Mouse (Mus musculus) thymus, adult 2 months (tissue): ENCODE results near the gene Tor1aip2. TPM values are rescaled to one million over a fixed set of nuclear protein-coding genes. Genes with fewer than 3 reads are reported as not detected.

Source experiments
- DNase-seq: peaks from one replicate; pipeline ENCODE4 v3.0.0; 2021
- H3K27ac ChIP-seq: fragments of 200-500 bp; 2 replicates; pipeline ENCODE4 v1.5.1; 2012; ENCODE audit warnings: low read length, control low read depth; ENCODE audit not compliant: control insufficient read depth, insufficient read depth
- H3K27me3 ChIP-seq: fragments of 200-500 bp; 2 replicates; pipeline ENCODE4 v1.6.1; 2012; ENCODE audit warnings: mild to moderate bottlenecking, low read length, moderate library complexity, mixed read lengths; ENCODE audit not compliant: control insufficient read depth, insufficient read depth
- H3K36me3 ChIP-seq: fragments of 200-500 bp; 2 replicates; pipeline ENCODE4 v1.6.1; 2012; ENCODE audit warnings: mild to moderate bottlenecking, low read length, moderate library complexity; ENCODE audit not compliant: control insufficient read depth, insufficient read depth
- H3K4me1 ChIP-seq: fragments of 200-500 bp; replicated peaks from 2 replicates; pipeline ENCODE4 v1.6.1; 2012; ENCODE audit warnings: low read length; ENCODE audit not compliant: control insufficient read depth, insufficient read depth
- H3K4me3 ChIP-seq: fragments of 200-500 bp; 2 replicates; pipeline ENCODE4 v1.5.1; 2012; ENCODE audit warnings: mild to moderate bottlenecking, low read length, control low read depth, moderate library complexity; ENCODE audit not compliant: control insufficient read depth, insufficient read depth
- CTCF ChIP-seq: fragments of 200-500 bp; IDR thresholded peaks from 2 replicates; pipeline ENCODE4 v1.5.1; 2012; ENCODE audit warnings: mild to moderate bottlenecking, control low read depth, low read length, moderate library complexity, borderline replicate concordance; ENCODE audit not compliant: control insufficient read depth, poor library complexity, insufficient read depth; ENCODE audit errors: extremely low read depth
- POLR2A ChIP-seq: fragments of 200-500 bp; IDR thresholded peaks from 2 replicates; pipeline ENCODE4 v1.6.1; 2012; ENCODE audit warnings: mild to moderate bottlenecking, low read length, control low read depth, moderate library complexity; ENCODE audit not compliant: control insufficient read depth, poor library complexity, insufficient read depth; ENCODE audit errors: extremely low read depth
- WGBS: fragments of 180-500 bp; shearing (Covaris S2); methylation state at CpG from one replicate; pipeline ENCODE4 v1.1.7; 2018; 5-methylcytosine and 5-hydroxymethylcytosine counted together
- polyA plus RNA-seq: library from polyadenylated mRNA; depleted of rRNA; stranded (reverse); fragments of >200 nt; gene quantifications from 2 replicates; pipeline ENCODE4 v1.2.3, GENCODE M21; 2012

Tor1aip2 gene
- polyA plus RNA-seq, 1 experiment = 107 TPM

- WGBS = 83% methylated on average over 3 of the region's 3 CpGs
- Histone ChIP-seq H3K27me3 (no peaks in the 10 kb centered on the region), H3K4me3 (no peak overlapping the region), H3K27ac (no peak overlapping the region), H3K36me3 (peaks cover 34% of the 10 kb centered on the region), H3K4me1 (no peaks in the 10 kb centered on the region)
- no peak for TF ChIP-seq POLR2A
- TF ChIP-seq CTCF = no peak
- no peak for DNase-seq
These were observed 11.5 kb downstream of the Tor1aip2 start for GRCm38 (mm10) chr1:156046688-156047087.

DNA sequence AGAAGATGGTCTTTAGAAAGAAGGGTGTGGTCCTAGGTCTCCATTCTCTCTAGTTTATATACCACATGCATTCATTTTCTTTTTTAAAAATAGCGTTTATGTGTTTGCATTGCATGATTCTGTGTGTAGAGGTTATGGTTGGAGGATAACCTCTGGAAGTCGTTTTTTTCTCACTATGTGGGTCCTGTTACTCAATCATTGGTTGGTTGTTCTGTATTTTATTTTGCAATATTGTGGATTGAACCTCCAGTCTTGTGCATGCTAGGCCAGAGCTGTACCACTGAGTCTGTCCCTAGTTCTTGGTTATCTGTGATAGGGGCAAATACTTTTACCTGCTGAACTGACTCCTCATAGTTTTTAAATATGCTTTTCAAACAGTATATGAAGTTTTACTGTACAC is 23.0 kb downstream of the Tor1aip2 start:
- Histone ChIP-seq H3K4me1 (no peaks in the 10 kb centered on the region), H3K36me3 (peaks cover 59% of the 10 kb centered on the region), H3K4me3 (no peak overlapping the region), H3K27ac (no peak overlapping the region), H3K27me3 (no peaks in the 10 kb centered on the region)
- DNase-seq = no peak
- 88% methylated on average over 2 of the region's 2 CpGs for WGBS
- no peak for TF ChIP-seq CTCF
- TF ChIP-seq POLR2A = no peak

DNA sequence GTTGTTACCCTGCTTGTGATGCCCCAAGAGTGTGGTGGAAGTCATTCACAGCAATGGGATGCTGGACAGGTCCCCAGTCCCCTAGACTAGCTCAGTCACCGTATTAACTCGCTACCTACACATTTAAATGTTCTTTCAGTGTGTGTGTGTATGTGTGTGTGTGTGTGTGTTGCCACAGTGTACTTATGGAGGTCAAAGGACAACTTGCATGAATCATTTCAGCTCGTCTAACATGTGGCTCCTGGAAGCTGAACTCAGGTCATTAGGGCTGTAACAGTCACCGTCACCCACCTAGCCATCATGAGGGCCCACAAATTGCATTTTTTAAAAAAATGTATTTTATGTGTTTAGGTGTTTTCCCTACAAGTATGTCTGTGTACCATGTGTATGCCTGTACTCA is 27.0 kb downstream of the Tor1aip2 start:
- Histone ChIP-seq H3K4me3 (no peak overlapping the region), H3K27ac (no peak overlapping the region), H3K4me1 (peaks cover 11% of the 10 kb centered on the region), H3K27me3 (no peaks in the 10 kb centered on the region), H3K36me3 (peaks cover 59% of the 10 kb centered on the region)
- no peak for DNase-seq
- TF ChIP-seq POLR2A (no peak), CTCF (no peak)
- 96% methylated on average over 4 of the region's 4 CpGs for WGBS

GRCm38 (mm10) chr1:156066133-156066532 is 30.9 kb downstream of the Tor1aip2 start:
- Histone ChIP-seq H3K4me3 (no peak overlapping the region), H3K27me3 (no peaks in the 10 kb centered on the region), H3K27ac (peak overlapping the region; percentile 50; the same call in 1 of the 2 replicates), H3K4me1 (peaks cover 13% of the 10 kb centered on the region), H3K36me3 (peaks cover 40% of the 10 kb centered on the region)
- TF ChIP-seq CTCF (no peak), POLR2A (no peak)
- 48% methylated on average over 3 of the region's 3 CpGs for WGBS
- DNase-seq = no peak

- TF ChIP-seq CTCF = no peak
- TF ChIP-seq POLR2A = no peak
- no peak overlapping the region for H3K27ac ChIP-seq
- peaks cover 7% of the 10 kb centered on the region for H3K36me3 ChIP-seq
- H3K4me1 ChIP-seq = peaks cover 17% of the 10 kb centered on the region
- no peak overlapping the region for H3K4me3 ChIP-seq
- WGBS = 88% methylated on average over 14 of the region's 14 CpGs
- no peaks in the 10 kb centered on the region for H3K27me3 ChIP-seq
- DNase-seq = no peak
These were observed 34.9 kb downstream of the Tor1aip2 start for GRCm38 (mm10) chr1:156070106-156070505.

DNA sequence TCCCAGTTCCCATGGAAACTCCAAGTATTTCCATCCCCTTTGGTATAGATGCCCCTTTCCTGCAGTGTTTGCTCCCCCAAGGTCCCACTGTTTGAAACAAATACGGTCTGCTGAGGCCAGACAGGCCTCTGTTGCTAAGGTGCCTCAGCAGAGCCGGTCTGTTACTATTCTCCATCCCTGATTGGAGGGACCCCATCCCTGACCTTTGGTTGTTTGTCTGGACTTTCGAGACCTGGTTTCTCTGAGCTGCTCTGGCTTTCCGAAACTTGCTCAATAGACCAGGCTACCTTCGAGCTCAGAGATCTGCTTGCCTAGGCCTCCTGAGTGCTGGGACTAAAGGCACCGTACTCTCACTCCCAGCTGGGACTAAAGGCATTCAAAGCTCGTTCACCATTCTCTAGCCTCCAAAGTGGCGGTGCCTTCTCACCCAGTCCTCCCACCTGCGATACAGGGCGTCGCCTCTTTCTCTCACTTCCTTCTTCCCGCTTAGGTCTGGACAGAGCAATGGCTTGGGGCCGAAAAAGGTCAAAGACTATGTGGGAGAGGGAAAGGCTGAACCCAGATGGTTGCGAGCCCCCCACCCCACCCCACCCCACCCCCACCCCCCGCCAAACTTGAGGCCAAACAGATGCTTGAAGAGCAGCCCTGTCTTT is 38.1 kb downstream of the Tor1aip2 start:
- H3K4me1 ChIP-seq = peaks cover 23% of the 10 kb centered on the region
- 84% methylated on average over 15 of the region's 15 CpGs for WGBS
- no peak overlapping the region for H3K27ac ChIP-seq
- H3K4me3 ChIP-seq = no peak overlapping the region
- no peak for DNase-seq
- no peaks in the 10 kb centered on the region for H3K27me3 ChIP-seq
- H3K36me3 ChIP-seq = no peaks in the 10 kb centered on the region
- no peak for TF ChIP-seq CTCF
- no peak for TF ChIP-seq POLR2A

DNA sequence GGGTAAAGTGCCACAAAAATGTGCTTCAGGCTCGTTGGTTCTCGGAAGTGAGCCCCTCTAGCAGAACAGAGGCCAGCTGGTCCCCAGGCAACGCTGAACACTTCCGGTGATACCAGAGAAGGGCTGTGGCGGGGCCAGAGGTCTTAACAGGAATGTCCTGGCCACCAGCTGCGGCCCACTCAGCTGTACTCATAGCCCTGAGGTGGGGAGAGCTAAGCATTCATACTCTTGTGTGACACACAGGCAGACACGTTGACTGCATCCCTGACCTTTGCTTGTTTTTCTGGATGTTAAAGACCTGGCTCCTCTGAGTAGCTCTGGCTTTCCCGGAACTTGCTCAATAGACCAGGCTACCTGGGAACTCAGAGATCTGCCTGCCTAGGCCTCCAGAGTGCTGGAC is 39.4 kb downstream of the Tor1aip2 start:
- no peak for DNase-seq
- Histone ChIP-seq H3K27me3 (no peaks in the 10 kb centered on the region), H3K4me3 (no peak overlapping the region), H3K27ac (no peak overlapping the region), H3K4me1 (peaks cover 23% of the 10 kb centered on the region), H3K36me3 (no peaks in the 10 kb centered on the region)
- WGBS = 84% methylated on average over 8 of the region's 8 CpGs
- TF ChIP-seq POLR2A (no peak), CTCF (no peak)
